Mouse (Mus musculus): Measurements from ENCODE around the gene Hc. TPM values are rescaled to one million over a fixed set of nuclear protein-coding genes. Genes with fewer than 3 reads are reported as not detected.
A peak's percentile ranks its signal among the peaks of the same experiment; 100 is the strongest.

The Hc gene
- total and polyA plus RNA-seq, 3 experiments: 0.06 TPM; not detected in 2

- Histone ChIP-seq H3K4me3 (no peak overlapping the region), H3K27ac (no peak overlapping the region), H3K9ac (ENCODE audit: low read depth, low read length) (no peak overlapping the region), H3K27me3 (ENCODE audit: control insufficient read depth, insufficient read depth, low read length) (no peaks in the 10 kb centered on the region), H3K79me2 (replicated peaks; ENCODE audit: control insufficient read depth, insufficient read depth, low read length) (no peaks in the 10 kb centered on the region), H3K36me3 (ENCODE audit: control insufficient read depth, insufficient read depth, low read length) (no peaks in the 10 kb centered on the region), H3K4me1 (ENCODE audit: control insufficient read depth, insufficient read depth, low read length) (peaks cover 2% of the 10 kb centered on the region)
- intact Hi-C loops (cut with DNase I): no loop called here
- TF ChIP-seq POLR2A (IDR thresholded peaks at IDR 0.05; ENCODE audit: insufficient read depth, low read depth, low read length) (no peak), CTCF (IDR thresholded peaks at IDR 0.05) (no peak), EP300 (IDR thresholded peaks at IDR 0.05; ENCODE audit: insufficient read depth, low read depth, low read length) (no peak)
- 82% methylated on average over 4 of the region's 4 CpGs for WGBS
- DNase-seq: no peak
Observed at GRCm38 (mm10) chr2:34946046-34946445, 115.2 kb downstream of the Hc start.

- intact Hi-C loops (cut with DNase I): no loop called here
- Histone ChIP-seq H3K4me3 (no peak overlapping the region), H3K27ac (no peak overlapping the region), H3K4me1 (ENCODE audit: control insufficient read depth, insufficient read depth, low read length) (peaks cover 2% of the 10 kb centered on the region), H3K27me3 (ENCODE audit: control insufficient read depth, insufficient read depth, low read length) (no peaks in the 10 kb centered on the region), H3K9ac (ENCODE audit: low read depth, low read length) (no peak overlapping the region), H3K36me3 (ENCODE audit: control insufficient read depth, insufficient read depth, low read length) (no peaks in the 10 kb centered on the region), H3K79me2 (replicated peaks; ENCODE audit: control insufficient read depth, insufficient read depth, low read length) (no peaks in the 10 kb centered on the region)
- TF ChIP-seq POLR2A (IDR thresholded peaks at IDR 0.05; ENCODE audit: insufficient read depth, low read depth, low read length): no peak
- no peak for TF ChIP-seq CTCF (IDR thresholded peaks at IDR 0.05)
- TF ChIP-seq EP300 (IDR thresholded peaks at IDR 0.05; ENCODE audit: insufficient read depth, low read depth, low read length): no peak
- no peak for DNase-seq
- WGBS: 93% methylated on average over 4 of the region's 4 CpGs
Observed at GRCm38 (mm10) chr2:34945580-34945979, 115.7 kb downstream of the Hc start.

GRCm38 (mm10) chr2:34944761-34945160 lies 116.5 kb downstream of the Hc start:
- peak; percentile 73 to 80 for DNase-seq
- Histone ChIP-seq H3K36me3 (ENCODE audit: control insufficient read depth, insufficient read depth, low read length) (no peaks in the 10 kb centered on the region), H3K27ac (no peak overlapping the region), H3K4me3 (0 out of 2 replicates have a peak overlapping the region, but pooled peaks have one; percentile 7), H3K4me1 (ENCODE audit: control insufficient read depth, insufficient read depth, low read length) (peaks cover 2% of the 10 kb centered on the region), H3K9ac (ENCODE audit: low read depth, low read length) (no peak overlapping the region), H3K27me3 (ENCODE audit: control insufficient read depth, insufficient read depth, low read length) (no peaks in the 10 kb centered on the region), H3K79me2 (replicated peaks; ENCODE audit: control insufficient read depth, insufficient read depth, low read length) (no peaks in the 10 kb centered on the region)
- intact Hi-C loops (cut with DNase I): no loop called here
- TF ChIP-seq CTCF (IDR thresholded peaks at IDR 0.05) (no peak), EP300 (IDR thresholded peaks at IDR 0.05; ENCODE audit: insufficient read depth, low read depth, low read length) (no peak), POLR2A (IDR thresholded peaks at IDR 0.05; ENCODE audit: insufficient read depth, low read depth, low read length) (no peak)
- WGBS: 7% methylated on average over 8 of the region's 8 CpGs

- intact Hi-C loops (cut with DNase I): no loop called here
- no peak overlapping the region for H3K4me3 ChIP-seq
- no peaks in the 10 kb centered on the region for H3K27me3 ChIP-seq (ENCODE audit: control insufficient read depth, insufficient read depth, low read length)
- TF ChIP-seq POLR2A (IDR thresholded peaks at IDR 0.05; ENCODE audit: insufficient read depth, low read depth, low read length) (no peak), CTCF (IDR thresholded peaks at IDR 0.05) (no peak), EP300 (IDR thresholded peaks at IDR 0.05; ENCODE audit: insufficient read depth, low read depth, low read length) (no peak)
- no peak overlapping the region for H3K27ac ChIP-seq
- no peak overlapping the region for H3K9ac ChIP-seq (ENCODE audit: low read depth, low read length)
- H3K36me3 ChIP-seq (ENCODE audit: control insufficient read depth, insufficient read depth, low read length): no peaks in the 10 kb centered on the region
- WGBS: 89% methylated on average over 13 of the region's 13 CpGs
- H3K79me2 ChIP-seq (replicated peaks; ENCODE audit: control insufficient read depth, insufficient read depth, low read length): no peaks in the 10 kb centered on the region
- H3K4me1 ChIP-seq (ENCODE audit: control insufficient read depth, insufficient read depth, low read length): peaks cover 7% of the 10 kb centered on the region
- DNase-seq: no peak
Observed at GRCm38 (mm10) chr2:34943556-34944120, 117.6 kb downstream of the Hc start.

- Histone ChIP-seq H3K36me3 (ENCODE audit: control insufficient read depth, insufficient read depth, low read length) (no peaks in the 10 kb centered on the region), H3K79me2 (replicated peaks; ENCODE audit: control insufficient read depth, insufficient read depth, low read length) (no peaks in the 10 kb centered on the region), H3K9ac (ENCODE audit: low read depth, low read length) (no peak overlapping the region), H3K27ac (no peak overlapping the region), H3K4me3 (no peak overlapping the region), H3K4me1 (ENCODE audit: control insufficient read depth, insufficient read depth, low read length) (peaks cover 9% of the 10 kb centered on the region), H3K27me3 (ENCODE audit: control insufficient read depth, insufficient read depth, low read length) (no peaks in the 10 kb centered on the region)
- 76% methylated on average over 11 of the region's 11 CpGs for WGBS
- DNase-seq: no peak
- intact Hi-C loops (cut with DNase I): no loop called here
- no peak for TF ChIP-seq POLR2A (IDR thresholded peaks at IDR 0.05; ENCODE audit: insufficient read depth, low read depth, low read length)
- TF ChIP-seq CTCF (IDR thresholded peaks at IDR 0.05): no peak
- no peak for TF ChIP-seq EP300 (IDR thresholded peaks at IDR 0.05; ENCODE audit: insufficient read depth, low read depth, low read length)
Observed at GRCm38 (mm10) chr2:34941061-34941675, 120.1 kb downstream of the Hc start.

GRCm38 (mm10) chr2:34940246-34940645 lies 121.0 kb downstream of the Hc start:
- TF ChIP-seq POLR2A (IDR thresholded peaks at IDR 0.05; ENCODE audit: insufficient read depth, low read depth, low read length): no peak
- TF ChIP-seq CTCF (IDR thresholded peaks at IDR 0.05): no peak
- no peak for TF ChIP-seq EP300 (IDR thresholded peaks at IDR 0.05; ENCODE audit: insufficient read depth, low read depth, low read length)

More at GRCm38 (mm10) chr2:34940246-34940645, 121.0 kb downstream of the Hc start:
- Histone ChIP-seq H3K4me3 (no peak overlapping the region), H3K27me3 (ENCODE audit: control insufficient read depth, insufficient read depth, low read length) (no peaks in the 10 kb centered on the region), H3K4me1 (ENCODE audit: control insufficient read depth, insufficient read depth, low read length) (peaks cover 8% of the 10 kb centered on the region), H3K36me3 (ENCODE audit: control insufficient read depth, insufficient read depth, low read length) (no peaks in the 10 kb centered on the region), H3K27ac (no peak overlapping the region), H3K79me2 (replicated peaks; ENCODE audit: control insufficient read depth, insufficient read depth, low read length) (no peaks in the 10 kb centered on the region), H3K9ac (ENCODE audit: low read depth, low read length) (no peak overlapping the region)
- intact Hi-C loops (cut with DNase I): no loop called here
- 83% methylated on average over 5 of the region's 5 CpGs for WGBS
- DNase-seq: no peak
